Mouse (Mus musculus) Patski (cell line): ENCODE measurements around the gene Axin2. TPM values are rescaled to one million over a fixed set of nuclear protein-coding genes. Genes with fewer than 3 reads are reported as not detected.

Experiments used
- ATAC-seq: fragments of 100-300 bp; one replicate; pipeline ENCODE4 v1.8.0; 2021
- CTCF ChIA-PET: fragments of 350-600 bp; sonication (Branson Sonifier 250); formaldehyde crosslinking; loops from one replicate; lab custom pipeline; 2022; ENCODE audit warnings: inconsistent platforms; lab: Charles Lee
- POLR2A ChIA-PET: fragments of 350-600 bp; sonication (Branson Sonifier 250); formaldehyde crosslinking; loops from one replicate; lab custom pipeline; 2022; ENCODE audit warnings: antibody characterized with exemption, inconsistent platforms; lab: Charles Lee
- DNase-seq: peaks from one replicate; pipeline ENCODE4 v3.0.0-alpha.2; 2011; ENCODE audit warnings: low read depth, low spot score
- H3K27me3 ChIP-seq: fragments of 371-371 bp; one replicate; pipeline ENCODE4 v1.5.1; 2021
- CTCF ChIP-seq: fragments of 100-300 bp; IDR thresholded peaks from one replicate; pipeline ENCODE4 v1.5.1; 2021
- in situ Hi-C: fragments of 300-500 bp; cut with MboI; formaldehyde crosslinking; loops from 3 replicates; pipeline ENCODE4 v1.11.1; 2018; ENCODE audit warnings: low pct_unique_long_range_greater_than_20kb, mixed read lengths
- polyA plus RNA-seq: library from polyadenylated mRNA; unstranded; gene quantifications from one replicate; pipeline ENCODE4 v1.2.3, GENCODE M21; 2021

Axin2 gene
- polyA plus RNA-seq, 1 experiment from 2014 or later, result 2.2 TPM

DNA sequence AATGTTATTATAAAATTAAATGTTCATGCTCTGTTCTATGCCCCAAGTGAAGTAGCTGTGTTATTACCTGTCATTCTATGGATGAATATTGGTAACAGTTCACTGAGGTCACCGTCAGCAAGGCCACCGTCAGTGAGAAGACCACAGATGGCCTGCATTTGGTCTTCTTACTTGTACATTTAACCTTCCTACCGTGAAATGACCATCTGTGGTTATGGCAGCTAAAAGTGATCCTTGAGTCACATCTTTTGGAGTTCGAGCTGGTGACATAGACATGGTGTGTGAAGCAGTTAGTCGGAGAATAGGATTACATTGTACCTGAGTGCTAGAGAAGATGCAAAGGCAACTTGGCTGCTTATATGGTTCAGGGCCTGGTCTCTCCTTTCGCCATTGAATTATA, 68.1 kb downstream of the Axin2 start:
- no peak for ATAC-seq
- in situ Hi-C loops, result no loop called here
- ChIA-PET POLR2A (no interaction called here), CTCF (no interaction called here)
- DNase-seq, result no peak
- H3K27me3 ChIP-seq, result no peaks in the 10 kb centered on the region
- no peak for TF ChIP-seq CTCF

GRCm38 (mm10) chr11:108989940-108990339, 69.8 kb downstream of the Axin2 start:
- ChIA-PET CTCF (no interaction called here), POLR2A (interaction anchor here (0.6 kb wide), 1 partner anchor 197 kb away, joined by 3 read pairs; no protein-coding TSS in a partner anchor)
- in situ Hi-C loops, result no loop called here
- no peak for ATAC-seq
- DNase-seq, result no peak
- TF ChIP-seq CTCF, result no peak
- no peaks in the 10 kb centered on the region for H3K27me3 ChIP-seq

DNA sequence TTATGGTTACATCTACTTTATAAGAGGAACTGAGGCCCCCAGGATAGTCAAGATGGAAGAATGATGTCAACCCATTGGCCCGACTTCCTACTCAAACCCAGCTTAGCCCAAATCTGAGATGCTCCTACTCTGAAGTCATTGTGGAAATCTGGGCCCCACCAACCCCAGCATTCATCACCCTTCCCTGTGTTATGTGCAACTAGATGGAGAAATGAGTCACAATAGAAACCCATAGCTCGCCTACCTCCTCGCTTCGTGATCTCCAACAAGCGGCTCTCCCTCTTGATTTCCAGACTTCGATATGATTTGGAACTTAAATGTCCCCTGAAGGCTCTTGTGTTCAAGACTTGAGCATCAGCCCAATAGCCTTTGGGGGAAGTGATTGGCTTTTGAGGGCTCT, 73.3 kb downstream of the Axin2 start:
- ChIA-PET CTCF (no interaction called here), POLR2A (no interaction called here)
- no peaks in the 10 kb centered on the region for H3K27me3 ChIP-seq
- DNase-seq, result no peak
- no peak for TF ChIP-seq CTCF
- in situ Hi-C loops, result no loop called here
- no peak for ATAC-seq

- POLR2A ChIA-PET, result interaction anchor here (0.7 kb wide), 1 partner anchor 11 kb away, joined by 3 read pairs; no protein-coding TSS in a partner anchor
- DNase-seq (no peak), ATAC-seq (no peak)
- TF ChIP-seq CTCF, result no peak
- CTCF ChIA-PET, result no interaction called here
- in situ Hi-C loops, result no loop called here
- H3K27me3 ChIP-seq, result no peaks in the 10 kb centered on the region
These were observed 75.2 kb downstream of the Axin2 start for GRCm38 (mm10) chr11:108995196-108995989.

- no peak for ATAC-seq
These were observed 75.9 kb downstream of the Axin2 start for GRCm38 (mm10) chr11:108995990-108996533.

GRCm38 (mm10) chr11:108997816-108998215, 77.7 kb downstream of the Axin2 start:
- in situ Hi-C loops, result no loop called here
- H3K27me3 ChIP-seq, result no peaks in the 10 kb centered on the region
- ATAC-seq, result no peak
- ChIA-PET CTCF (no interaction called here), POLR2A (no interaction called here)
- no peak for DNase-seq
- TF ChIP-seq CTCF, result no peak

More at GRCm38 (mm10) chr11:108995990-108996533, 75.9 kb downstream of the Axin2 start:
- TF ChIP-seq CTCF, result no peak
- in situ Hi-C loops, result no loop called here
- ChIA-PET CTCF (no interaction called here), POLR2A (no interaction called here)
- no peaks in the 10 kb centered on the region for H3K27me3 ChIP-seq
- no peak for DNase-seq

Other genes with a start within 250 kb of the Axin2 start
- not detected for gene E030025P04Rik, start 224.0 kb downstream of the Axin2 start, polyA plus RNA-seq